Mouse (Mus musculus): ENCODE data around the gene Igf2bp2.

DNA sequence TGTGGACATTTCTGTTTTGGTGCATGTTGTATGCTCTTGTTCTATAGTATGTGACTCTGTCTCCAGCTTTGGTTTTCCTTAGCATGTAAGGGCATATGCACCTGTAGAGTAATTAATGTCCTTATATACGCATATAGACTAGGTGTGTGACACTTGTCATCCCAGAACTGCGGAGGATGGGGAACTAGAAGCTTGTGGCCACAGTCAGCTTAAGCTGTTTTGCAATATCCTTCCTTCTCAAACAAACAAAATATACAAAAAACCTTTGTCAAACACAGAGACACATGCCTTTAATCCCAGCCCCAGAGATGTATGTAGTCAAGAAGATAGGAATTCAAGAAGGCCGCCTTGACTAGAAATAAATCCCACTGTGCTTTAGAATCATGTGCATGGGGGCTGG is 117.2 kb downstream of the Igf2bp2 start:
- TF ChIP-seq POLR2A (IDR thresholded peaks at IDR 0.05; ENCODE audit: insufficient read depth, low read length), result no peak
- TF ChIP-seq CTCF (IDR thresholded peaks at IDR 0.05; ENCODE audit: low read depth, low read length), result no peak

Measured in ES-Bruce4 (cell line).